Mouse (Mus musculus): Measurements from ENCODE around the gene Dhx32. TPM values are rescaled to one million over a fixed set of nuclear protein-coding genes. Genes with fewer than 3 reads are reported as not detected.

Gene Dhx32
- total RNA-seq, 2 experiments from 2014 or later, result 35.4 to 36.5 TPM

DNA sequence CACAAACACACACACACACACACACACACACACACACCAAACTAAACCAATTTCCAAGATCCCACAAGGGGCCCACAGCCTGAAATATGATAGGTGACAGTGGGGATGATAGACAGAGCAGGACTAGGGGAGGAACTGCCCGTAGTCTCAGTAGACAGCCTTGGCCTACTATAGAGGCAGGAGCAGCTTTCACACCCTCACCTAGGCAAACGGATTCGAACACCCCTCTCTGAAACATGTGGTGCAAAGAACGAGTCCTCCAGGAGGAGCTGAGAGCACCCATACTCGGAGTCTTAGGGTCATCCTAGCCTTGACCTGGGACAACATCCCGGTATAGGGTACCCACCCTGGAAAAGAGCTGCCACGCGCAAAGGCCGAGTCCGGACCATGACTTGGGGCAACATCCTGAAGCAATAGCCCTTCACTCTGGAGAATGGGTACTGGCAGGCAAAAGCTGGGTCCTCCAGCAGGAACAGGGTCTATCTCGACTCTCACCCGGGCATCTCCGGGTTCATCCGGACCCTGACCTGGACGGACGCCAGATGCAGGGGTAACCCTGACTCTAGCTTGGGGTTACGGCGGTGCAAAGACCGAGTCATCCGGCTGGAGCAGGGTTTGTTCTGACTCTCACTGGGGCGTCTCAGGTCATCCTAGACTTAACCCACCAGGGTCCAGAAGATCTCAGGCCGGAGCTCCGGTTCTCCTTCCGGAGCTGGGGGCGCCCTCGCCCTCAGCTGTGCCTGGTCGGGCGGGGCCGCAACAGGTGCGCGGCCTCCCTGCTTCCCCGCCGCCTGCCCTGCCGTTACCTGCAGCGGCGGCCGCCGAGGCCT is 6.5 kb downstream of the Dhx32 start:
- DNase-seq (ENCODE audit: low spot score in 2 of 2), result no peak

DNA sequence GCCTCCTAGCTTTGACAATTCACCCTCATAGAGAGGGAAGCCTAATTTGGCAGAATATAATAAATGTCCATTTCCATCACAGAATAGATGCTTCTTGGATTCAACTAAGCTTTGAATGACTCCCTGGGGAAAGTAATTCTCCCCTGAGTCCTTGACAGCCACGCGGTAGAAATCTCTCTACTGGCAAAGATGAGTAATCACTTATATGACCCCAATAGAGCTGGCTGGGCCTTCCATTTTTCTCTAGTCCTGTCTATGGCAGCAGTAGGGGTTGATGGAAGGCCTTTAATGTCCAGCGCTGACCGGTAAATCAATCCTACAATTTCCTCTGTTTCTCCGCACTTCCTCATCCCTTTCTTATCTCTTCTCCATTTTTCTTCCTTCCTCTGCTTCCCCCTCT is 7.3 kb downstream of the Dhx32 start:
- no peak for DNase-seq (ENCODE audit: low spot score in 2 of 2)

DNA sequence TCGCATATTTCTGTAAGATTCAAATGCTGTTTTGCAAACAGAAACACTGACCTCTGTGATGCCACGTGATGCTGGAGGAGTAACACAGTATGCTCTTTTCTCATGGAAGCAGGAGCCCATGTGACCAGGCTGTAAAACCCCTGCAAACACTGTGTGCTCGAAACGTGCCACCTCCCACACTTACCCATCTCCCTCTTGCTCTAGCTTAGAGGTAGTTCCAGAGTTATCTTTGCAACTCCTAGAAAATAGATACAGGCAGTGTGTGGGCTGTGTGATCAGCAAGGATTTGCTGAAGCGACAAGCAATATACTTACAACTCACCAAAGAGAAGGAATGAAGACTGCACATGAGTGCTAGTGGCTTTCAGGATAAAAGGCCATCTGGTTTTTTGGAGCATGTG is 14.0 kb downstream of the Dhx32 start:
- DNase-seq (ENCODE audit: low spot score in 2 of 2), result no peak

DNA sequence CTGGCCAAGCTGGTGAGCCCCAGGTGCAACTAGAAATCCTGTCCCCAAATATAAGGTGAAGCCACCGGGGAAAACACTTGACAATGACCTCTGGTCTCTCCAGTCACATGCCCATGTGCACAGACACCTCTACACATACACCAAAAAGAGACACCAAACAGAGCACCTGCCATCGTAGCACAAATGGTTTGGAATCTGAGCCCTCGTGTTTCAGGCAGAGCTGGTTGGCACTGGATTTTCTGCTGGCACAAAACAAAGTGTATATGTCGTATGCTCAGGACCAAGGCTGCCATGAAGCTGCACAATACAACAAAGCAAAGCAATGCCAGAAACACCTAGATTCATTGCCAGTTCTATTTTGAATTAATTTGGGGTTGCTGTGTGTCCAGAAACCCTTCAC is 14.5 kb downstream of the Dhx32 start:
- no peak for DNase-seq (ENCODE audit: low spot score in 2 of 2)

DNA sequence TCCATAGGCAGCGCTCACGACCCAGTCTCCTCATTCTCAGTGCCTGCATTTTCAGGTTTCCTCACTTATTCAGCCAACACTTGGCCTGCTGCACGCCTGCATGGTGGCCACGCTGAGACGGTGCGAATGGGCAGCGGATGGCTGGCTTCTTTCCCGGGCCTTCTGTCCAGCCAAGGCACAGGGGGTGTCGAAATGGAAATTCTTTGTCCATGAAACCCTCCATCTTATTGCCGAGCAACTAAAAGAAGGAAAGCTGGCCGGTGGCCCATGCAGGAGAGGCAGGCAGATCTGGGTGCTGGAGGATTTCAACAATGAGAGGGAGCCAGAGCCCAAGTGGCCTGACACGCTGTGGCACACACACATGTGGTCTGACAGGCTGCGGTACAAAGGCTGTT is 16.7 kb downstream of the Dhx32 start:
- peak; percentile 46 to 69 for DNase-seq (ENCODE audit: low spot score in 2 of 2)

- DNase-seq (ENCODE audit: low spot score in 2 of 2), result no peak
These were observed 17.2 kb downstream of the Dhx32 start for GRCm38 (mm10) chr7:133765240-133765848.

DNA sequence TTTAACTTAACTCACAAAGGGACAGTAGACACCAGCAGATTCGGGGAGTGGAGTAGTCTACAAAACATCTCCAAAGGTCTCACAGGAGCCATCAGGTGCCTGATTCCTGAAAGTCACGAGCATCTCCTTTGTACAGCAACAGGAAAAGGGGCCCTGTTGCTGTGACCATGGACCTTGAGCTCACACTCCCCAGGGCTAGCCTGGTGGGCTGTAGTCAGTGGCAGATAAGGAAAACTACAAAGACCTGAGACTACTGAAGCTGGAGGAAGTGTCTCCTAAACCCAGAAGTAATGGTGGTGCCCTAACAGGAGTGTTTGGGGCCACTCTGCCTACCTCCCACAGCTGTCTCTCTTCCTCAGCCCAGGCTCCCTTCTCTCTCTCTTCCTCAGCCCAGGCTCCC is 18.1 kb downstream of the Dhx32 start:
- DNase-seq (ENCODE audit: low spot score in 2 of 2), result no peak

DNA sequence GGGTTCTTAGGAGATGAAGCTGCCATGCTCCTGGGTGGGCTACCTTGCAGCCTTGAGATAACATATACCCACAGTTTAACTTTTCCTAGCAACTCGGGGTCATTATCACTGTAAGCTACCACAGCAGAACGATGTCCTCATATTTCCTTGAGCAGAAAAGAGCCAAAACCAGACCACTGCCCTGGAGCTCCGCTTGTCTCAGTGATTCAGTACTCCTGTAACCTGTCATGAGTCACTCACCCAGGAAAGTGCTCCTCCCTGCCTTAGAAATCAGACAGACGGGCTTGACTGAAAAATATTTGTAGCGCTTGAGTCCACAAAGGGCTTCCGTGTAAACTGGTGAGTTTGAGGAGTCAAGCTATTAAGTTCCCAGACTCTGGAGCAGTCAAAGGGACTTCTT is 19.8 kb downstream of the Dhx32 start:
- no peak for DNase-seq (ENCODE audit: low spot score in 2 of 2)

GRCm38 (mm10) chr7:133759611-133760353 is 22.7 kb downstream of the Dhx32 start:
- peak; percentile 30 to 44 for DNase-seq (ENCODE audit: low spot score in 2 of 2)

DNA sequence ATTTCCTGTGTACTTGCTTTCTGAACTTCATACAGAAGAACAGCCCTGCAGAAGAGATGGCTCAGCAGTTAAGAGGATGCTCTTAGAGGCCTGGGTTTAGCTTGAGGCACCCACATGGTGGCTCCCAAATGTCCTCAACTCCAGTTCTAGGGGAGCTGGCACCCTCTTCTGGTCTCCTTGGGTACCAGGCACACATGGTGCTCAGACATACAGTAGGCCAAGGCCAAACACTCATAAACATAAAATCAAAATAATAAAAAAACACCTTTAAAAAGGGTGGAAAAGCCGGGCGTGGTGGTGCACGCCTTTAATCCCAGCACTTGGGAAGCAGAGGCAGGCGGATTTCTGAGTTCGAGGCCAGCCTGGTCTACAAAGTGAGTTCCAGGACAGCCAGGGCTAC is 23.8 kb downstream of the Dhx32 start:
- no peak for DNase-seq (ENCODE audit: low spot score in 2 of 2)

DNA sequence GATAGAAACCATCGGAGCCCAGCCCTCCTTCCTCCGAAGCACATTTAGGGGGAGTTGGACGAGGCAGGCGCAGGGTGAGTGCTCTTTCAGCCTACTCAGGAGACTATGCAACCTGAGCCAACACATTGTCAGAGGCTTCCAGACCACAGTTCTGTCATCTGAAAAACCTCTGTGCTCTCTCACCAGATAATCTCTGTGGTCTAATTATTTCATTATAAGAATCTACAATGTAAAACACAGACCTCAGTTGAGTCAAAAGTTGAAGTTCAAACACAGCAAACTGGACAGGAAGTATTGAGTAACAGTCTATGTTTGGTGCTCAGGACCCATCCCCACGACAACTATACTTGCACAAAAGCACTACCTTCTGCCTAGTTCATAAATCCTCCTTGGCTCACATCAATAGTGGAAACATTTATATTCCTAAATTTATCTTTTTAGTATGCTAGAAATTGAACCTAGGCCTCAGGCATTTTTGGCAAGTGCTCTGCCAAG is 24.5 kb downstream of the Dhx32 start:
- no peak for DNase-seq (ENCODE audit: low spot score in 2 of 2)

DNA sequence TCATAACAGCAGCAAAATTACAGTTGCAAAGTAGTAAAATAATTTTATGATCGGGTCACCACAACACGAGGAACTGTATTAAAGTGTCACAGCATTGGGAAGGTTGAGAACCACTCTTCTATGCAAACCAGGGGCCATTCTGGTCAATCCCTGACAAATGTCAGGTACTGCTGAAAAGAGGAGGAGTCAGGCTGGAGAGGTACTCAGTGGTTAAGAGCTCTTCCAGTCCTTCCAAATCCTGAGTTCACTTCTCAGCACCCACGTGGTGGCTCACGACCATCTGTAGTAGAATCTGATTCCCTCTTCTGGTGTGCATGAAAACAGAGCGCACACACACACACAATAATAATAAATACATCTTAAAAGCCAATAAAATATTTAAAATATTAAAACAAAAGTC is 31.4 kb downstream of the Dhx32 start:
- no peak for DNase-seq (ENCODE audit: low spot score in 2 of 2)

GRCm38 (mm10) chr7:133750666-133751065 is 31.9 kb downstream of the Dhx32 start:
- no peak for DNase-seq (ENCODE audit: low spot score in 2 of 2)

DNA sequence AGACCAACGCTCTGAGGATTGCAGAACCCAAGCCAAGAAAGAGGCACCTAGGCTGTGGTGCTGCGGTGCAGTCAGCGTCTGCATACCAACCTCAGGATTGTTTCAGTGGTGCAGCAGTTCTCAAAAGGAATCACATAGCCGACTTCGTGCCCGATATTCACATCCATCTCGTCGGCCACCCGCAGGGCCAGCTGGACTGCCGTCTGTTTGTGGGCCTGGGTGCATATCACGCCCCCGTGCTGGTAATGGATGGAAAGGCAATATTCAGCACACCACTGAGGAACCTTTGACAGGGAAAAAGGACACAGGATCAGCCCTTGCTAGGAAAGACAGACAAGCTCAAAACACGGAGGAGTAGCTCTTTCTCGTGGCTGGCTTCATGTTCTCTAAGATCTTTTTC is 33.8 kb downstream of the Dhx32 start:
- peak in 1 of 2 experiments; percentile 44 for DNase-seq (ENCODE audit: low spot score in 2 of 2)

DNA sequence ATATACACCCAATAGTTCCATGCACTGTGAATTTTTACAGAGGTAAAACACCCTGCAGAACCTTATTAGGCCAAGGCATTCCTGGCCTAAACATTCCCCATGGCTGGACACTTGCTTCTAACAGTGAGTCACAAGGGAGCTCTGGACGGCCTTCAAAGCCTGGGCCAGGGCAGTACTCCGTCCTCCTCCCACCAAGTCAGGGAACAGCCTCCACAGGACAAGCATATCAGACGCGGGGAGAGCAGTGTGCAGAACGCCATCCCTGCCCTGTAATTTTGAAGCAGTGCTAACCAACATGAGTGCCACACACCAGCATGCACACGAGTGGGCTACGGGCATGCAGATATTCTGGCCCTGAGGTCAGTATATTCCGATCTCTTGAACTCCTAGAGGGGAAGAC is 35.2 kb downstream of the Dhx32 start:
- DNase-seq (ENCODE audit: low spot score in 2 of 2), result no peak

DNA sequence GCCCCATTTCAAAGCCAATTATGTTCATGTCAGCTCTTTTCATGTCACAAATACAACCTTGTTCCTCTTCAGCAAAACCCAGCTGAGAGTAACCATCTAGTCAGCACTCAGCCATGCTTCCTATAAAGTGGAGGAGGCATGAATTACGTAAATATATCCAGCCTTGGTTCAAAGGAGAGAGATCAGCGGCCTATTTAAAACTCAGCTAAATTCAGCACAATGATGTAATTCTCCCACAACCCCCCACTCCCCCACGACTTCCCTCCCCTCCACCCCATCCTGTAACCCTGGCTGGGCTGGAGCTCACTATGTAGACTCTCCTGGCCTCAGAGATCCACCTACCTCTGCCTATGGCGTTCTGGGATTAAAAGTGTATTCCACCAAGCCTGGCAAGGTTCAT is 37.8 kb downstream of the Dhx32 start:
- no peak for DNase-seq (ENCODE audit: low spot score in 2 of 2)

DNA sequence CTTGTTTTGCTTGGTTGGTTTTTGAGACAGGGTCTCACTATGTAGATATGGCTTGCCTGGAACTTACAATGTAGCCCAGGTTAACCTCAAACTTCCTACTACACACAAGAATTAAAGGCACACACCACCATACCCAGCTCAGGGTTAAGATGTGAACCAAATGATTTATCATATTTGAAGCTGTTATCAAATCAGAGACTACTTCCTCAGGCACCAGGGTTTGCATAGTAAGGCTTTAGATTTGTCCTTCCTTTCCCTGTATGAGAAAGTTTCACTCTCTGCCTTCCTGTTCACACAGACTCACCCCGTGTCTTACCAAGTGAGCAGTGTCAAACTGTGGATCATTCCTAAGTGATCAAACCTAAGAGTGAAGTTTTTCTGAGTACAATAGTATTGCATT is 38.3 kb downstream of the Dhx32 start:
- no peak for DNase-seq (ENCODE audit: low spot score in 2 of 2)

- no peak for DNase-seq (ENCODE audit: low spot score in 2 of 2)
These were observed 38.9 kb downstream of the Dhx32 start for GRCm38 (mm10) chr7:133743611-133744010.

DNA sequence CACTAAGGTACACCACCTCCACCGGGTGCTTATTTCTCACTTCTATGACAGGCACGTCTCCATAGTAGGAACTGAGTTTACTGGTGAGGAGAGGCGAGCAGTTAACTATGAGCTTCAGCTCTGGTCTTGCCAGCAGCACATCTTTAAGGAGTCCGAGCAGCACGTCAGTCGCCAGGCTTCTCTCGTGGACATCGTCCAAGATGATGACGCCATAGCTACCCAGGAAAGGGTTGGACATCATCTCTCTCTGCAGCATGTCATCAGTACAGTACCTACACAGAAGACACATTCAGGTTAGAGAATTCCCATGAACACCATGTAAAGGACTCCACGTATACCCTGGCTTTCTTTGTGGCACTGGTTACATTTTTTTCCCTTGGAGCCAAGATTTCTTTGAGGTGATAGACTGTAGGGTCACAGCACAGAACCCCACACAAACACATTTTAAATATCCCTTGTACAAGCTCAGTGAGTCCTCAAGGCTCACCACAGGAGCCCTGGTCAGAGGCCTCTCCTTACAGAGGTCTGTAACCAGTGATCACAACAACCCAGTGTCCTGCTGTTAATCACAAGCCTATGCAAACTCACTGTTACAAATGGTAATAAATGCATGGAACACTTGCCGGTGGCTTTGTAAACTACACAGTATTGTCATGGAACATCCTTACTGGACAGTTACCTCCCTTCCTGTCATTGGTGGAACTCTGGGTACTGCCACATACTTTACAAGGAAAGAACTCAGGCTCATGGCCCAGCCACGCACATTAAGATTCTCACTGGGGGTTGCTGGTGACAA is 39.8 kb downstream of the Dhx32 start:
- DNase-seq (ENCODE audit: low spot score in 2 of 2), result no peak

GRCm38 (mm10) chr7:133740558-133740957 is 42.0 kb downstream of the Dhx32 start:
- no peak for DNase-seq (ENCODE audit: low spot score in 2 of 2)

DNA sequence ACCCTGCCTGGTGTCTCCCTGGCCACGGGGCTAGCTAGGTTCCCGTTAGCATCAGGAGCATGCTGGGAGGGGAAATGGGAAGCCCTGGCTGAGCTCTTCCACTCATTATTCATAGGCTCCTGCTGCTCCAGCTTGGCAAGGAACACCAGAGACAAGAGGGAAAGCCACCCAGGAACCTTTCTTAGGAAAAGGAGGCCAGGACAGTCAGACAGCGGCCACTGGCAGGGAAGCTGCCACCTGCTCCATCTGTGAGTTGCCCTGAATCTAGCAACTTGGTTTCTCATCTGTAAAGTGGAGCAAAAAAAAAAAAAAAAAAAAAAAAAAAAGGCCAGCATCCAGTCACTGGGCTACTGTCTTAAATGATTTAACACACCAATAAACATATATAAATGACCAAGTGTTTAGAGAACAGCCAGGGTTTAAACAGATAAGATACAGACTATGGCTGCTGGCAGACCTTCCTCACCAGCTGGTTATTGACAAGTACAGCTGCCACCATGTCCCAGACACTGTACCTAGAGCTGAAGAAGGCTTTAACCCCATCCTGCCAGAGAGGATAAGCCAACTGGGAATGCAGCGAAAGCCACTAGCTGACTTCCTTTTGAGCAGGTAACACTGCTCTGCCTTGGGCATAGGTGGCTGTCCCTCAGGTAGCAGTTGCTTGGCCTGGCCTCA is 50.4 kb downstream of the Dhx32 start:
- DNase-seq (ENCODE audit: low spot score in 2 of 2), result no peak

Data from layer of hippocampus, adult 18-20 months (tissue).